Mouse (Mus musculus): ENCODE results near the gene 4933400A11Rik. TPM values are rescaled to one million over a fixed set of nuclear protein-coding genes. Genes with fewer than 3 reads are reported as not detected.

4933400A11Rik gene
- not detected for total RNA-seq (2023)

GRCm38 (mm10) chrX:169779535-169779934 is at the start of gene 4933400A11Rik:
Gene 4933400A11Rik (minus strand): TSS chrX:169779635.

Other genes starting within 250 kb of the 4933400A11Rik start
- 17.8 TPM for gene Mid1, start 94.4 kb downstream of the 4933400A11Rik start, total RNA-seq (2023)
- 548 TPM for gene Gm21887, start 230.0 kb upstream of the 4933400A11Rik start, total RNA-seq (2023)

All from CD4-positive naive resting alpha-beta T cell, adult 76 days (primary cell).